Mouse (Mus musculus) midbrain, embryonic 12.5 days (tissue): ENCODE measurements at regions not wholly inside any gene's neighbourhood (a gene's known extent, or its start where the extent isn't known, plus 50 kb on each side); places are given as distances from the start of the nearest gene placed in this dataset.

Experiments
- ATAC-seq: fragments of 200-750 bp; cut with Nextera tagmentation; 2 replicates; pipeline ENCODE4 v1.8.0; 2017; ENCODE audit warnings: low read depth, moderate TSS enrichment, moderate library complexity; ENCODE audit not compliant: low FRiP score
- H3K27ac ChIP-seq: fragments of 300-500 bp; sonication (generic); replicated peaks from 2 replicates; pipeline ENCODE4 v1.5.1; 2016; ENCODE audit warnings: mild to moderate bottlenecking
- H3K27me3 ChIP-seq: fragments of 300-500 bp; sonication (generic); 2 replicates; pipeline ENCODE4 v1.6.1; 2016; ENCODE audit warnings: mild to moderate bottlenecking
- H3K36me3 ChIP-seq: fragments of 300-500 bp; sonication (generic); 2 replicates; pipeline ENCODE4 v1.6.1; 2016
- H3K4me1 ChIP-seq: fragments of 300-500 bp; sonication (generic); 2 replicates; pipeline ENCODE4 v1.6.1; 2016
- H3K4me2 ChIP-seq: fragments of 300-500 bp; sonication (generic); replicated peaks from 2 replicates; pipeline ENCODE4 v1.6.1; 2016; ENCODE audit warnings: mild to moderate bottlenecking, moderate library complexity
- H3K4me3 ChIP-seq: fragments of 300-500 bp; sonication (generic); 2 replicates; pipeline ENCODE4 v1.5.1; 2016; ENCODE audit warnings: mild to moderate bottlenecking
- H3K9ac ChIP-seq: fragments of 300-500 bp; sonication (generic); replicated peaks from 2 replicates; pipeline ENCODE4 v1.6.1; 2016; ENCODE audit warnings: mild to moderate bottlenecking, moderate library complexity
- H3K9me3 ChIP-seq: fragments of 300-500 bp; sonication (generic); 2 replicates; pipeline ENCODE4 v1.6.1; 2016; ENCODE audit warnings: mild to moderate bottlenecking
- WGBS: fragments of 180-500 bp; shearing (Covaris S2); methylation state at CpG from one replicate; pipeline ENCODE4 v1.1.7; 2016; 5-methylcytosine and 5-hydroxymethylcytosine counted together

DNA sequence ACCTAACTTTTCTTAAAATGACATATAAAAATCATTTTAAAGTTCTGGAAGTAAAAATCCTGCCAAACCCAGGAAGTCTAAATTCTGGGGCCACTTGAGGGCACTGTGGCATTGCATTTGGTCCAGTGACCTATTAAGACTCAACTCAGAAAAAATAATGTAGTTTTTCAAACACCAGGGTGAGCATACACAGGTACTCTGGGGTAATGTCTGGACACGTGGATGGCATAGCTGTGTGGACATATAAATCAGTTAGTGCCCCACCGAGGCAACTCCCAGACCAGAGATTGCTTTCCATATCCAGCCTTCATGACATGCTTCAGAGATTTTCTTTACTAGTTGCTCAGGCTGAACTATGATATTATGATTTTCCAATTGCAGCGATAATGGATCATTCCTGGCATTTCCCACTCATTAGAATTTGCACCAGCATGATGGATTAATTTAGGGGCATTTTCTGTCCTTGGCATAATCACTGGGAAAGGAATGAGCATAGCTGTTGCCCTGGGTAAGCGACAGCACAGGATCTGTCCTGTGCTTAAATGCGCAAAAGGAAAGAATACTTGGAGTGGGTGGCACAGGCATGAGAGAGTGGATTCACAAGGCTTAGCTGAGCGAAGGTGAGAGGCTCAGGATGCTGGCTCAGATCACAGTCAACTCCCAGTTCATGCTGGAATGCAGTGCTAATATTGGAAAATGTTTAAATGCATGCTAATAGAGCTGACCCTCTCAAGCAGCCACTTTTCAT lies 1526.6 kb upstream of the Cdh8 start:
- Histone ChIP-seq H3K9ac (no peak overlapping the region), H3K4me2 (no peak overlapping the region)
- no peak for ATAC-seq

DNA sequence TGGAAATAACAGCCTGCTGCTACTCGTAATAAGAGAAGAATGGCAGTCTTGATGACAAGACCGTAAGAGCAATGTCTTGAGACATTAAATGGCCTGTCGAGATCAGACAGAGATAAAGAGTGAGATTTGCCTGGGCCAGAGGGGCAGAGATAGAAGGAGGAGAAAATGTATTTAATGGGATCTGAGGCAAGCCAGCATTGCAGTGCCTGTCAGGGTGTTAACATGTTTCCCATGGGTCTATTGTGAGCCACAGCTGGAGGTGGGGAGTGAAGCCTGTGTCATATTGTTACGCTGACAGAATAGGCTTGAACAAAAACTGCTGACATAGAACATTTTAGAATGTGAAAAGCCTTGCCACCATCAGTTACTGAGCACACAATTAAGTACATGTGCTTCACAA lies 1523.3 kb upstream of the Cdh8 start:
- no peak overlapping the region for H3K9ac ChIP-seq
- no peaks in the 10 kb centered on the region for H3K27me3 ChIP-seq
- peak; percentile 97 for ATAC-seq
- H3K36me3 ChIP-seq, result no peaks in the 10 kb centered on the region
- H3K4me1 ChIP-seq, result peaks cover 6% of the 10 kb centered on the region; the same call in 1 of the 2 replicates
- H3K4me2 ChIP-seq, result no peak overlapping the region
- WGBS, result 16% methylated on average over 4 of the region's 4 CpGs
- no peak overlapping the region for H3K27ac ChIP-seq
- H3K4me3 ChIP-seq, result no peak overlapping the region
- H3K9me3 ChIP-seq, result no peaks in the 10 kb centered on the region

More for the DNA sequence above, 1526.6 kb upstream of the Cdh8 start:
- Histone ChIP-seq H3K36me3 (no peaks in the 10 kb centered on the region), H3K9me3 (no peaks in the 10 kb centered on the region), H3K4me1 (peaks cover 6% of the 10 kb centered on the region; the same call in 1 of the 2 replicates), H3K4me3 (no peak overlapping the region), H3K27ac (no peak overlapping the region), H3K27me3 (no peaks in the 10 kb centered on the region)
- WGBS, result 66% methylated on average over 6 of the region's 6 CpGs

DNA sequence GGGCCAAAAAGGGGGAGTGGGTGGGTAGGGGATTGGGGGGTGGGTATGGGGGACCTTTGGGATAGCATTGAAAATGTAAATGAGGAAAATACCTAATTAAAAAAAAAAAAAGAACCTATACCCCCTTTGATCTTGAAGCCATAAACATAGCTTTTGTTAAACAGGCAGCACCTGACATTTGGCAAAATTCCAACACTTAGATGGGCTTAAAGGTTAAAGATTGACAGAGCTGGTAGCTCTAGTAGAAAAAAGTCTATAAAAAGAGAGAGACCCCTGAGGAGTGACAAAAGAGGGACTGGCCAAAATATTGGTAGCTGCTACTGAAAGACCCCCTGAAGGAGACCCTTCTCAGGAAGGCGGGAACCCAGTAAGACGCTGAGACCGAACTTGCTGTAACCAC lies 1474.0 kb upstream of the Cdh8 start:
- H3K36me3 ChIP-seq, result no peaks in the 10 kb centered on the region
- ATAC-seq, result no peak
- H3K4me1 ChIP-seq, result no peaks in the 10 kb centered on the region
- H3K9ac ChIP-seq, result no peak overlapping the region
- 89% methylated on average over 3 of the region's 3 CpGs for WGBS
- H3K27ac ChIP-seq, result no peak overlapping the region
- H3K27me3 ChIP-seq, result no peaks in the 10 kb centered on the region
- no peaks in the 10 kb centered on the region for H3K9me3 ChIP-seq
- no peak overlapping the region for H3K4me2 ChIP-seq
- H3K4me3 ChIP-seq, result no peak overlapping the region

GRCm38 (mm10) chr8:100865624-100866023 lies 1449.4 kb upstream of the Cdh8 start:
- 81% methylated on average over 6 of the region's 6 CpGs for WGBS
- no peaks in the 10 kb centered on the region for H3K27me3 ChIP-seq
- H3K4me1 ChIP-seq, result no peaks in the 10 kb centered on the region
- H3K27ac ChIP-seq, result no peak overlapping the region
- ATAC-seq, result no peak
- H3K36me3 ChIP-seq, result no peaks in the 10 kb centered on the region
- no peaks in the 10 kb centered on the region for H3K9me3 ChIP-seq
- H3K4me2 ChIP-seq, result no peak overlapping the region
- H3K4me3 ChIP-seq, result no peak overlapping the region
- no peak overlapping the region for H3K9ac ChIP-seq

- Histone ChIP-seq H3K9me3 (no peaks in the 10 kb centered on the region), H3K4me3 (no peak overlapping the region), H3K4me2 (no peak overlapping the region), H3K4me1 (no peaks in the 10 kb centered on the region), H3K36me3 (no peaks in the 10 kb centered on the region), H3K27ac (no peak overlapping the region), H3K27me3 (no peaks in the 10 kb centered on the region), H3K9ac (no peak overlapping the region)
- 47% methylated on average over 2 of the region's 2 CpGs for WGBS
- ATAC-seq, result peak; percentile 73; the same call in 1 of the 2 replicates
Measured at GRCm38 (mm10) chr8:100850822-100851437, 1434.7 kb upstream of the Cdh8 start.
